Mouse (Mus musculus) spleen, adult 2 months (tissue): ENCODE measurements around the gene AF366264.

Experiments used
- CTCF ChIP-seq: fragments of 200-500 bp; IDR thresholded peaks from 2 replicates; pipeline ENCODE4 v1.5.1; 2011; ENCODE audit warnings: mild to moderate bottlenecking, inconsistent platforms; ENCODE audit not compliant: insufficient read depth, insufficient read length, insufficient replicate concordance; ENCODE audit errors: extremely low read depth
- POLR2A ChIP-seq: fragments of 200-500 bp; IDR thresholded peaks from 2 replicates; pipeline ENCODE4 v1.6.1; 2011; ENCODE audit warnings: low read depth, low read length, inconsistent platforms

DNA sequence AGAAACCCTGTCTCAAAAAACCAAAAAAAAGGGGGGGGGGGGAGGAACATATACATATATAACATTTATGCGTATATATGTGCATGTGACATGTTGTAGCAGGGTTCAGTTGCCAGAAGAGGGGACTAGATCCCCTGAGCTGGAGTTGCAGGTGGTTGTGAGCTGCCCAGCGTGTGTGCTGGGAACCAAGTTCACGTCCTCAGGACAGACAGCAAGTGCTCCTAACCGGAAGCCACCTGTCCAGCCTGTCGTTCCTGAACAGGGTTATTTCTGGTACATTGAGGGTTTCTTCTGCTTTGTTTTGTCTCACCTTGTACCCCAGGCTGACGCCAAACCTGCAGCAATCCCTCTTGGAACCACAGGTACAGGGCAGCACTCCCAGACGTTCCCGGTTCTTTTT is 48.6 kb downstream of the AF366264 start:
- TF ChIP-seq POLR2A (no peak), CTCF (no peak)
